Mouse (Mus musculus) urinary bladder, postnatal 36 days (tissue): ENCODE measurements at regions not wholly inside any gene's neighbourhood (a gene's known extent, or its start where the extent isn't known, plus 50 kb on each side); places are given as distances from the start of the nearest gene placed in this dataset.

ENCODE experiments used
- DNase-seq, 2 experiments: peaks; one replicate each; pipeline ENCODE4 v3.0.0; 2022; ENCODE audit warnings: low spot score in 2 of 2, mixed read lengths in 1 of 2

DNA sequence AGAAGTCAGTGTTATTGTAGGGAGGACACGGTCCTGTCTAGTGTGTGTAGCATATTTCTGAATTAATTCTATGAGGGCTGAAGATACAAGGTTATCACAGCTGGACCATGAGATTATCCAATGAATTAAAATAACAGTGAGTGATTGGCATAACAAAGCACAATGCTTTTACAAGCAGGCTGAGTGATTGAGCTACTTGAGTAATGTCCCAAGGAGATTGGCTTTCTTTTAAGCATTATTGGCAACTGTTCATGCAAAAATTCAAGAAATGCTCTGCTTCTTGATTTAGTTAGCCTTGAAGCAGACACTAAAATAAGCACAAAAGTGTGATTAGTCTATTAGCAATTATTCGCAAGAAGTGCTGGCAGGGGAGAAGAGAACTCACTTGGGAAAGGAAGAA is 219.4 kb upstream of the Etaa1 start:
- no peak for DNase-seq

DNA sequence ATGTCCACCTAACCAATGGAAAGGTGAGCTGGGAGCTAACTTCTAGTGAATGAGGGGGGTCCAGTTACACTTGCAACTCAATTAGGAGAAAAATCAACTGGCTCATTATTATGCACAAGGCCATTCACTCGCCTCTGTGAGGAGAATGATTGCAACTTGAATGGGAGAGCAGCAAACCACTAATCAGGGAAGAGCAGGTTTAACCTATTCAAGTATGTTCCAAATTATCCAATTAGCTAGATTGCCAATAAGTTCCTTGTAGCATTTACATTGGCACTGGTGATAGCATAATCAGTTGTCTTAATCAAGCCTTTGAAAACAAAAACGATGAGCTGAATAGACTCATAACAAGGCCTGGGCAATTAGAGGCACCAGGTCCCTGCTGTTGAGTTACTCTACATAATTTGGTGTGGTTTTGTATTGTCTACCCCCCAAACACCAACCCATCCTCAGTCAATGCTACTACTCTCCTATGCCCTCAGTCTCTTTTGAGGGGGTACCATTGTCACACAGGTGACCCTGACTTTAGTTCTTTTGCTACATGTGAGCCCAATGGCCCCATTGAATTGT is 217.6 kb upstream of the Etaa1 start:
- DNase-seq, result no peak

DNA sequence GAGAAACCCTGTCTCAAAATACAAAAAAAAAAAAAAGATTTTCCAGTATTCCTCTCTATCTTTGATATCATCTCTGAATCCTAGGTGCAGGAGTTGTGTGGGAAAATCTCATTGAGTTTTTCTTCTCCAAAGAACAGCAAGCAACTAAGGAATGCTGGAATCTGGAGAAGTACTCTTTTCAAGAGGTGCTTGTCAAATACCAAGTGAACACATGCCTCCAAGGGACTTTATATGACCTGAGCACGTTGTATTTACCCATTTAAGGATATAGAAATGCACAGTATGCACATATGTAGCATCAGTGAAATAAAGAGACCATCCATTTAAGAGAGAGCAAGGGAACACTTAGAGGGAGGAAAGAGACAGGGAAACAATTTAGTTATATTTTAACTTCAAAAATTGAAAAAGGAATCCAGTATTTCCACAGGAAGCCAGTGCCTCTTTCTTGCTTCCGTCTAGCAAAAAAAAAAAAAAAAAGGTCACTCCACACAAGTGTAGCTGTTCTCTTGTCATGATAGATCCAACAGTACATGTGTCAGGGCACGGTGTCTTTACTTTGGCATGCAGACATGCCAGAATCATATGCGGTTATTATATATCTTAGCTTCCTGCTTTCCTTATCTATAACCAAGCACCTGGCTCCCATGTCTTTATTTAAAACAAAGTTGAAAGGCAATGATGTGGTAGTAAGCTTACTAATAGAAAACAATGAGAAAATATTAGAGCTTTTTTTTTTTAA is 212.1 kb upstream of the Etaa1 start:
- DNase-seq, result no peak

DNA sequence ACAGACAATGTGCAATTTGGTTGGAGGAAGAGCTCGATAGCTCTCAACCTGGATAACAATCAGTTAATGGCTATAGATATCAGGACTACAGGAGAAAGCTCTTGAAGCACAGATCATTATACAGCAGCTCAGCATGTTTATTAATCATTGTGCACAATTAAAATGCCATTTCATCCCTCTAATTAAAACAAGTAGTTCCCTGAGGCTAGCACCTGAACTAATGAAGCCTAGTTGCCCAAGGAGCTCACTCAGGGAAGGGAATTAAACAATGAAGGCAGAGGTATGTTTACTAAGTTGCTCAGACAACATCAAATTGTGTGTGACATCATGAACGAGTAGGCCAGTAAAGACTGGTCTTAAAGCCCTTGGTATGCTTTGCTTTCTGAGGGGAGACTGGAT is 210.3 kb upstream of the Etaa1 start:
- DNase-seq, result no peak

DNA sequence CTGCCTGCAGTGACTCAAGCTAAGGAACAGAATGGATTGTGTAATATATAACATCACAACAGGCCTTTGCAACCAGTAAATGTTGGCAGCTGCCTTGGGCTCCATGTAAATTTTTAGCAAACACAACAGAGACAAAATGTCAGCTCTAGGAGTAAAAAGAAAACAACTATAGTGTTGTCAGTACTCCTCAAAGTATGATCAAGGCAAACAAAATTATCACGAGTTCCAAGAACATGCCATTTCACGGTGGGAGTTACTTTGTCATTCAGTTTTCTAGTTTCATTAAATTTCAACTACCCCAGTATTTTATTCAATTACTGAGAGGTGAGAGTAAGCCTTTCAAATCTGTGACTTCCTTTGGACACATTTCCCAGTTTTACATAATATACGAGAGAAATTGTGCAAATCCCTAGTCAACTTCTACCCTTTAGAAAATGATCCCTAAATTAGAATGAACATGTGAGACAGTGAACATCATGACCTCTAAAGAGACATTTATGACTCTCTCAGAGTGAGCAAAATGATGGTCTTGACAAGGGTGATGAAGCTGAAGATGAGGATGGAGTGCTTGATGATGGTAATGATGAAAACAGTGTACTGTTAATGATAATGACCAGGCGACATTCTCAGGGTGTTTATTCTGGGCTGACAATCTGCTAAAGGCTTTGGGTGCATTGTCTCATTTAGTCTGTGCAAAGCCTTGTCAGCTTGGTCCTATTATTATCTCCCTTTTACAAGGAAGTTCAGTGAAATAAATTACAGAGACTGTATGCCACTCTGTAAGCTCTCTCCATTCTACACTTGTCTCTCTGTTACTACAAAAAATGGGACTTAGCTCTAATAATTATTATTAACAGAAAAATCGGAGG is 209.7 kb upstream of the Etaa1 start:
- no peak for DNase-seq

DNA sequence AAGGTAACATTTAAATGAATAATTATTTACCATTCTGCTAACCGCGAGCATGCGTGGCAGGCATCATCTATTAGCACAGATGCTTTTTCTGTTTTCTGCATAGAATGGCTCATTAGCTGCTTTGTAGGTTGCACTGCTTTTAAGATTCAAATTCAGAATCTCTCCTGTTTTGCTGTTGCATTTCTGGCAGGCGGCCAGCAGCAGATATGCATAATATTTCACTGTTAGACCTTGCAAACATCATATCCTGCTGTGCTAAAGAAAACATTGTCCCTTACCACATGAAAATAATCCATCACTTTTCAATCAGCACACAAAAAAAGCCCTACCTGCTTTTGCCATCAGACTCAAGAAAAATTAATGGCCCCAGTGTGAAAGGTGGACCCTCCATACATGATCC is 202.8 kb upstream of the Etaa1 start:
- DNase-seq, result no peak

DNA sequence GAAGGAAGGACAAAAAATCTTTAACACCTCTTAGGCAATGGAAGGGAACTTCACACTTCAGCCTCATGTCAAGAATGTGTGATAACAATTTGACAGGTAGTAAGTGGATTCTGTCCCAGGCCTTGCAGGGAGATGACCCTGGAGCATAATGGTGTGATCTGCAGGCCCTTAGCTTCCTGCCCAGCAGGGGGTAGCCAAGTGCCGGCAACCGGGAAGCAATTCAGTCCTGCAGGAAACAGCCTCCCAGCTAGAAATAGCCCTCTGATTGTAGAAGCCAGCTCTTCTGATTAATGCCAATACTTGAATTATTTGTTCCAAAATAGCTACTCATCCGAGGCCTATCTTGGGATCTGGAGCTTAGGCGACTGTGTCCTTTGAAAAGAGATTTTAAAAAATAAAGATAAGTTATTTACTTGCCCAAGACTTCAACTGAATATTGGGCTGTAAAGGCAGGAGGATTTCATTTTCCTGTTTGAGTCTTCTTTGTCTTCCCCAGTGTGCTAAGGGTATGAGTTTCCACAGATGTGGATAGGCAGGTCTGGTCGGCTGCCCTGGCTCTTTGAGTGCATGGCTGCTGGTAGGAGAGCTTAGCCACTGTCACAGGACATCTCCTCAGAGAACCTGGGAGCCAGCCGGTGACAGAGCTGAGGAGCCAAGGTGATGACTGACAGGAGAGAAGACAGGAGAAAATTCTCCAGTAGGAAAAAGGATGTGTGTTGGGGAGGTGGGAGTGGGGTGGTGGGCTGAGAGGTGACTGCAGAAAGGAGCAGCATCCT is 198.3 kb upstream of the Etaa1 start:
- DNase-seq, result peak; percentile 46 to 69

DNA sequence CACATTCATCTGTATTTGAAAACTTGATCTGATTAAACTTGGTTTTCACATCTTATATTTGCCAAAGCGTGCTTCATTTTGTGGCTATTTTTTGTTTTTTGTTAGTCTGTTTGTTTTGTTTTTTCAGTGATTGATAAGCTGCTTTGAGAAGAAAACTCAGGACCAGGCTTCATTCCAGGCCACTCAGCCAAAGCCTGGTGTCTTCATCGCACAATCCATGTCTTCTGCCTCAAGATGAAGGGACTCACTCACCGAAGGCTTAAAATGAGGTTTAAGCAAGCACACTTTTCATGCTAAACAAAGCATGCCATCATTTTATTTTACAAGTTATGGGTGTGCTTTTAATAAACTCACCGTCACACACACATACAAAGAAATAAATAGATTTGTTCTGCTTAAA is 197.7 kb upstream of the Etaa1 start:
- DNase-seq, result no peak

DNA sequence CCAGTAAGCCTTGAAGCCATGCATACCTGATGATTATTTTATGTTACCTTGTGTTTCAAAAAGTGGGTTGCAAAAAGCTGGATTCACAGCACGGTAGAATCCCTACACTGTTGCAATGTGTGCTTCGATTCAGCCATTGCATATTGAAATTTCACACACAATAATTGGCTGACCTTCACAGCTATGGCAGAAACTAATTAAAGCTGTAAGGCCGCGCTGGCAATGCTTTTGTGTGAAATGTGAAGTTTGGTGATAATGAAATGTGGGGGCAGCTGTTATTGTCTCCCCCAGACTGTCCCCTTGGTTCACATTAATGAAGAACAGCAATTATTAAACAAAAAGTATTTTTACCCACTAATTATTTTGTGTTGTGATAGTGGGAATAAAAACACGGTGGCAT is 173.8 kb upstream of the Etaa1 start:
- DNase-seq, result no peak

DNA sequence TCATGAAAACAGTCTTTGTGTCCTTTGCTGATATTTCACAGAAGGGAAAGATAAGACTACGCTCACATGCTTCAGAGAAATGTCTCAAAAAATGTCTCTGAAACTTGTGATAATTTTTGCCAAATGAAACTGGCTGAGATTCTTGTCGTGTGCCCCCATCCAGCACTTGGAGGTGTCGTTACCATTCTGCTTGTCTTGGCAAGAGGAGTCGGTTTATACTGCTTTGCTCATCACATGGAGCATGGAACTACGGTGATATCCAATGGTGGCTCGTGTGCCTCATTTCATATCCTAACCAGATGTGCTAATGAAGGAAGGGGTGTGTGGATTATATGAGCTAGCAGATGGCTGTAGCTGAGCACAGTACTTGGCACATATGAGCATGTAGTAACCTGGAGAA is 169.4 kb upstream of the Etaa1 start:
- peak in 1 of 2 experiments; percentile 3 for DNase-seq

DNA sequence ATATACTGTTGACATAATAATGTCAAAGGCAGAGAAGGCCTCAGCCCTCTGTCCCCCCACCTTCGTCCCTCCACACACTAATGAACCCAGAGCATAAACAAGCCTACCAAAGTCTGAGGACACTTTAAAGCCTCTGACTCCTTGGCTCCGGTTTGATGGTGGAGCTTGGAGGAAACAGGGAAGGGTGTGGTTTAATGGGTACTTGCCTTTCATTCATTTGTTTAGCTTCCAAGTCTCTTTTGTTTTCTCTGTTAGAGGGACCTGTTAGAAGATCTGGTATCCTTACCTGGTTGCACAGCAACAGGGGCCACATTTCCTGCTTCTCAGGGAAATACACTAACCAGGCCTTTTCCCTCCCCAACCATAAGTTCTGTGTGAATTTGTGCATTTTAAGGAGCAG is 168.9 kb upstream of the Etaa1 start:
- no peak for DNase-seq

DNA sequence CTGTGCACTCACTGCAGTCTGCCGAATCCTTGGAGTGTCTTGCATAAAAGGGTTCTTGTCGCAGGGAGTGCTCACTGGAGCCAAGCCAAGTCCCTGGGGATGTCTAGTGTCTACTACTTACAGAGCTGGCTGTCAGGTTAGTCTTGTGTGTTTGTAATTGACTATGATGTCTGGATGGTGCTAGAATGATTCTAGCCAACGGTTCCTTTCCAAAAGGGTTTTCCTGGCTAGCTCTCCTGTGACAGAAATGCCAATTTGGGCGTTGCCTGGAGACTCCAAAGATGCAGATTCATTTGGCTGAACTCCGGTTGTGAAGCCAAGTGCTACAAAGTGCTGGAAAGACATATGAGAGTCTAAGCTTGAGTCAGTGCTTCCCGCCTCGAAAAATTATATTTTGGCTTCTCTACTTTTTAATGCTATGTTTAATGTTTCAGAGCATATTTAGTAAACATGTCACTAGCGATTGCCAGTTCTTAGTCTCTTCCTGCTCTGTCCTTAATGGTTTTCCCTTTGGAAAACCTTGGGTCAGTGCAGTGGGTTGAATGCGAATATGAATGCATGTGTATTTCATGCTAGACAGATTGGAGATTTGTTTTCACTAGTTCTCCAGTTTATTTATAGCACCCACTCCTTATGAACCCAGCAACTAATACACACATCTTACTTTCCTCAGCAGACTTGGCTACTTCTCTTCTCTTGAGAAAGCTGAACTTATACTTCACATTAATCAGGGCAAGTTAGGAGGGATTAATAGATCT is 162.2 kb upstream of the Etaa1 start:
- peak; percentile 6 to 31 for DNase-seq

DNA sequence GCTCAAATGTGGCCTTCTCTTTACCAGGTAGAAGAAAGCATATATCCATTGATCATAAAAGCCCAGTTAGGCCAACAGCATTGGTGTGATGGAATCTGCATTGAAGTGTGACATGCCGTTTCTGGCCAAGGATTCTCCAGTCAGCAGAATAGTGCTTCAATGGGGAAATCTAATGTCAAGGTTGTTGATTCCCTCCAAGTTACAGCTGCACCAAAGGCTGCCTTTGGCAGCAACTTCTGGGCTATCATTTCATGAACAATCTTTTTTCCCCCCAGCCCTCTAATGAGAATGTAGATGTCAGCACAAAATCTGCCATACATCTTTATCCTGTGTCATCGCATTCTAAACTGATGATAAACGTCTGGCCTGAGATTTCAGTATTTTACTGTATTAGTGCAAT is 149.2 kb upstream of the Etaa1 start:
- DNase-seq, result no peak

DNA sequence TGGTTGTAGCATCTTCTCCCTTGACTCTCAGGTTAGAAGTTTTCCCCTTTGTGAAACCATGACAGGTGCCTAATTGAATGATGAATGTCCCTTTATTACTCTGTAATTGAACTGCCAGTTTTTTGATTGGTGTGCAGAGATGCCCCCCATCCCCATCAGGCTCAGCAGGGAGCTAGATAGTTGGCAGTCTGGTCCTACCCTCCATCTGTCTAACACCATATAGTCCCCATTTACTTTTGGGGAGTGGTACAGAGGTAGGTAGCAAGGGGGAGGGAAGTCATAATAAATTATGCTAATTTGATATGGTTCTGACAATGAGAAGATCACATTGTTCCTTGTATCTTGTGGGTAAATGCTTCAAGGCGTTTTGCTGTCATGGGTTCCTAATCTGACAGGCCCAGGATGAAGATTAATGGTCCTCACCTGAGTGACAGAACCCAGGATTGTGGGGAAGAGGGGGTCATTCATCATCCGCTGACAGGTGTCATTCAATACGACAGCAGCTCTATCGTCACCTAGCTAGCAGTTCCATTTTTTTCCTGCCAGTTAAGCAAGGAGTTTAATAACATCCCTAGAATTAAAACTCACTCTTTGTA is 122.3 kb upstream of the Etaa1 start:
- DNase-seq, result no peak

DNA sequence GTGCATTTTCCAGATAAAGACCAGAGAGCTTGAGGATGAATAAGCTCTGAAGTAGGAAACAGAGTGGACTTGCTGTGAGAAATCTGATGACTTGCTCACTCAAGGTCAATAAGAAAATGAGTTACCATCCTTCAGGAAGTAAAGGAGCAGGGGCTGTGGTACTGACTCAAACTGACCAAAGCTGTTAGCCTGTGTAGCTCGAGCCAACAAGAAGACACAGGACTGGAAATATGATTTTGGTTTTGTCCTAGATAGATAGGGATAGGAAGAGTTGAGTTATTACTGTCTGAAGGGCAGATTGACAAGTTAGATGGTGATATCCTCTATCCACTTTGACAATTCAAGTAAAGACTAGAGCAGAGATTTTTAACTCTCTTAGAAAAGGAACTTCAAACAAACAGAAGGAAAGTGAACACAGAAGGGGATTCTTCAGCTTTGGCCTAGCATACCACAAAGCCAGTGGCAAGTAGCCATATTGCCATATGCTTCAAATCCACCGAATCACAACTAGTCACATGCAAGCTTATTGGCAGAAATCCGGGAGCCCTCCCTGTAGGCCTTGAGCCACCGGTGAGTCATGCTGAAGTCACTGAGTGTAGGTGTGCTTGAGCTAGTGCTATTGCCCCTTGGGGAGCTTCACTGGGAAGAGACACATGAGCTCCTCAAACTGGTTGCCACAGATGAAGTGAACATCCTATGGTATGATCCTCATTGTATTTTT is 117.1 kb upstream of the Etaa1 start:
- DNase-seq, result peak in 1 of 2 experiments; percentile 4

DNA sequence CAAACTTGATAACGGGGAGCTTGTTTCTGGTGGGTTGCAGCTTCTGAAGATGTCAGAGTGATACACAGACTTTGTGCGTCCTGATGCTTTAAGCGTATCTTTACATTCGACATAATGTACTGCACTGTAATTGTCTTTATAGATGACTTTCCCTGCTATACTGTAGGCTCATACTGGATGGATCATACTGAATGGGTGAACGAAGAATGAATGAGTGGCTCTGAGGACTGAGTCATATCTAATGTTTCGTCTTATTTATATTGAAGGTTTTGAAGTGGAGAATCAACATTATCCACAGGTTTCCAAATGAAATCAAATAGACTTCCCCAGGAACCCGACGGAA is 116.3 kb upstream of the Etaa1 start:
- DNase-seq, result no peak

DNA sequence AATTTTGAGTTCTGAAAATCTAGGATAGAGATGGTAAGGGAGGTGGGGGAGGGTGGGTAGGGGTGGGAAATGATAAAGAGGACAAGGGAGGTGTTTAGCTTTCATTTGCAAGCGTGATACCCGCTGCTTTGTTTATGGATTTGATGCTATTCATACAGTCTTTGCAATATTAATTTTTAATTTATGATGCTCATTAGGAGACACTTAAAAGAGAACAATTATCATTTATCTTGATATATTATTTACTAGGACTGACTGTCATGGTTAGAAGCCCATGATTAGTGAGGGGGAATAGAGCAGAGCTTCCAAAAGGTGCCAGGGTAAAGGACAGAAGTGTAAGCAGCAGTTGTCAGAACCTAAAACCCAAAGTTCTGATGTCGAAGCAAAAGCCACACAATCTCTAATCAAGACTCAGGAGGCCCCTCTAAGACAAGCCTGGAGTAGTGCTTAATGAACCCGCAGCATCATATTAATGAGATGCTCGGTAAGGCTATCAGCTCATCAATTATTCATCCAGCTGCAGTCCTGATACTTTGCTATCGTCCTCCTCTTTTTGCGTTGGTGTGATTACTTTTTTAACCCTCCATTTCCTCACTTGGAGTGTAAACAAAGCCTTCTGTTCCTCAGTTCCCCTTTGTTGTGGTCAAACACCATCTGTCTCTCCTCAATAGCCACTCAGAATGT is 115.8 kb upstream of the Etaa1 start:
- DNase-seq, result no peak

DNA sequence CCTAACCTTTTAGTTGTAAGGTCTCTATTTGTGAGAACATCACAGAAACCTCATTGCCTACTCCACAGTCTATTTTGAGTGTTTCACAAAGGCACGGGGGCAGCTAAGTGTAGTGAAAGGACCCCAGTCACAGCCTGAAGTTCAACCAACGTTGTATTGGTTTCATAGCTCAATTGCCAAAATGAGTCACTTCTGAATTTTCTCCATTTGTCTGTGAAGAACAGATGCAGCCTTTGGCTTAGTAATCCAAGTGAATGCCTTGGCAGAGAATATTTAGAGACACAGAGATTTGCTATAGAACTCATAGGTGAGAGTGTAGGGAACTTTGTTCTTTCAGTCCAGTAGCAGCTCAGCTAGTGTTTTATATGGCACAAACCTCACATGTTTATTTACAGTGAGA is 114.4 kb upstream of the Etaa1 start:
- DNase-seq, result no peak

DNA sequence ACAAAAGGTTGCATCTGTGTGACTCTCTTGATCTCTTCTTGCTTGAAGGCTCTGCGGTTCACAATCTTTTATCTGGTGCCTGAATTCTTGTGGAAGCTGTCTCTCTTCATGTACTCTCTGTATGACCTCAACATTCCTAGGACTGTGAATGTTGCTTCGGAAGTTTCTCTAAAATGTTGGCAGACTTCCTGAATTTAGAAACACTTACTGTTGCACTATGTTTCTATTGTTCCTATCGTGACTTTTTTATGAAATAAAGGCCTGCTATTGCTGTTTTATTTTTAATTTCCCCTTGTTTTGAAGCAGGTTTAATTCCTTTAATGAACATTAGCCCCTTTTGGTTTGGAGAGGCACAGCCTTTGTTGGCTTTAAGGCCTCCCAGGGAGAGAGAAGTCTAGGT is 114.0 kb upstream of the Etaa1 start:
- no peak for DNase-seq

DNA sequence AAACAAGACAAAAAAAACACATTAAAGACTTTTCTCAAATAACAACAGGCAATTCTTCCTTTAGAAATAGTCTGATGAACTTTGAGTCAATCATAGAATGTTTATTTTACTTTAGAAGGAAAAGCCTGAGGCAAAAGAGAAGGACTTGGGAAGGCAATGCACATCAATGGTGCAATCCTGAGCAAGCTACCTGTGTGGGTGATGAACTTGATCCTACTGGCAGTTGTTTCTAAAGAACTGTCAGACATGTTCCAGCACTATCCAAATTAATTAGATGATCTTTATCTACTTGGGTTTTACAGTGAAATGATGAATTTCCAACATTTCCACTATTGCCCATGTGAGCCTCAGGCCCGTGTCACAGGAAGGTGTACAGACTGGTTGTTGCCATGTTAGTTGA is 87.9 kb upstream of the Etaa1 start:
- DNase-seq, result no peak
